Mouse (Mus musculus): ENCODE results near the gene Rab3a. TPM values are rescaled to one million over a fixed set of nuclear protein-coding genes. Genes with fewer than 3 reads are reported as not detected.

Gene Rab3a
- total RNA-seq, 2 experiments from 2014 or later = 1.2 to 7.0 TPM

Other genes with a start within 250 kb of the Rab3a start
- 53.5 and 57.0 TPM in 2 replicates for gene Rex1bd, start 247.9 kb upstream of the Rab3a start, total RNA-seq (2014; fragmentation: Nextera tagmentation)
- gene Rex1bd, start 247.9 kb upstream of the Rab3a start, total RNA-seq (2017) = 25.8 and 48.7 TPM in 2 replicates
- 2,751 and 3,393 TPM in 2 replicates for gene Uba52, start 243.9 kb upstream of the Rab3a start, total RNA-seq (2014; fragmentation: Nextera tagmentation)
- 4,463 and 5,230 TPM in 2 replicates for gene Uba52, start 243.9 kb upstream of the Rab3a start, total RNA-seq (2017)
- gene Fkbp8, start 227.0 kb upstream of the Rab3a start, total RNA-seq (2014; fragmentation: Nextera tagmentation) = 140 and 265 TPM in 2 replicates
- gene Fkbp8, start 227.0 kb upstream of the Rab3a start, total RNA-seq (2017) = 172 and 176 TPM in 2 replicates
- 78.1 and 81.8 TPM in 2 replicates for gene Kxd1, start 226.7 kb upstream of the Rab3a start, total RNA-seq (2014; fragmentation: Nextera tagmentation)
- gene Kxd1, start 226.7 kb upstream of the Rab3a start, total RNA-seq (2017) = 65.5 and 93.7 TPM in 2 replicates
- gene Ell, start 215.2 kb upstream of the Rab3a start, total RNA-seq (2014; fragmentation: Nextera tagmentation) = 14.7 and 22.0 TPM in 2 replicates
- gene Ell, start 215.2 kb upstream of the Rab3a start, total RNA-seq (2017) = 7.9 and 10.7 TPM in 2 replicates
- 74.1 and 91.0 TPM in 2 replicates for gene Isyna1, start 160.3 kb upstream of the Rab3a start, total RNA-seq (2014; fragmentation: Nextera tagmentation)
- gene Isyna1, start 160.3 kb upstream of the Rab3a start, total RNA-seq (2017) = 36.5 and 51.5 TPM in 2 replicates
- 39.7 and 83.5 TPM in 2 replicates for gene Ssbp4, start 145.8 kb upstream of the Rab3a start, total RNA-seq (2014; fragmentation: Nextera tagmentation)
- 77.5 and 98.5 TPM in 2 replicates for gene Ssbp4, start 145.8 kb upstream of the Rab3a start, total RNA-seq (2017)
- 0.37 and 0.69 TPM in 2 replicates for gene Lrrc25, start 138.5 kb upstream of the Rab3a start, total RNA-seq (2014; fragmentation: Nextera tagmentation)
- gene Lrrc25, start 138.5 kb upstream of the Rab3a start, total RNA-seq (2017) = 0.15 and 0.61 TPM in 2 replicates
- gene Gdf15, start 122.2 kb upstream of the Rab3a start, total RNA-seq (2014; fragmentation: Nextera tagmentation) = not detected in 2 replicates
- not detected in 2 replicates for gene Gdf15, start 122.2 kb upstream of the Rab3a start, total RNA-seq (2017)
- 6.3 and 8.8 TPM in 2 replicates for gene Pgpep1, start 94.3 kb upstream of the Rab3a start, total RNA-seq (2014; fragmentation: Nextera tagmentation)
- gene Pgpep1, start 94.3 kb upstream of the Rab3a start, total RNA-seq (2017) = 4.6 and 5.1 TPM in 2 replicates
- gene Lsm4, start 81.4 kb upstream of the Rab3a start, total RNA-seq (2014; fragmentation: Nextera tagmentation) = 286 and 287 TPM in 2 replicates
- 240 and 290 TPM in 2 replicates for gene Lsm4, start 81.4 kb upstream of the Rab3a start, total RNA-seq (2017)
- 18.8 and 34.4 TPM in 2 replicates for gene Jund, start 55.7 kb upstream of the Rab3a start, total RNA-seq (2014; fragmentation: Nextera tagmentation)
- 44.8 and 48.7 TPM in 2 replicates for gene Jund, start 55.7 kb upstream of the Rab3a start, total RNA-seq (2017)
- not detected in 2 replicates for gene Iqcn, start 51.2 kb upstream of the Rab3a start, total RNA-seq (2014; fragmentation: Nextera tagmentation)
- gene Iqcn, start 51.2 kb upstream of the Rab3a start, total RNA-seq (2017) = not detected in 2 replicates
- gene Gm3336, start 36.1 kb upstream of the Rab3a start, total RNA-seq (2014; fragmentation: Nextera tagmentation) = not detected in 2 replicates
- not detected in 2 replicates for gene Gm3336, start 36.1 kb upstream of the Rab3a start, total RNA-seq (2017)
- gene Pde4c, start 31.0 kb upstream of the Rab3a start, total RNA-seq (2014; fragmentation: Nextera tagmentation) = 0.28 TPM in 1 of 2 replicates, not detected in the other
- not detected in 2 replicates for gene Pde4c, start 31.0 kb upstream of the Rab3a start, total RNA-seq (2017)
- 58.3 and 111 TPM in 2 replicates for gene Mpv17l2, start 6.3 kb downstream of the Rab3a start, total RNA-seq (2014; fragmentation: Nextera tagmentation)
- 4.3 and 17.6 TPM in 2 replicates for gene Mpv17l2, start 6.3 kb downstream of the Rab3a start, total RNA-seq (2017)
- gene Pik3r2, start 22.0 kb downstream of the Rab3a start, total RNA-seq (2014; fragmentation: Nextera tagmentation) = 30.7 and 51.4 TPM in 2 replicates
- 29.2 and 33.9 TPM in 2 replicates for gene Pik3r2, start 22.0 kb downstream of the Rab3a start, total RNA-seq (2017)
- 44.0 and 54.3 TPM in 2 replicates for gene Mast3, start 50.4 kb downstream of the Rab3a start, total RNA-seq (2014; fragmentation: Nextera tagmentation)
- 6.2 and 7.3 TPM in 2 replicates for gene Mast3, start 50.4 kb downstream of the Rab3a start, total RNA-seq (2017)
- gene Il12rb1, start 53.8 kb downstream of the Rab3a start, total RNA-seq (2014; fragmentation: Nextera tagmentation) = 0.31 and 0.79 TPM in 2 replicates
- gene Il12rb1, start 53.8 kb downstream of the Rab3a start, total RNA-seq (2017) = 1.6 and 2.0 TPM in 2 replicates
- gene Arrdc2, start 85.0 kb downstream of the Rab3a start, total RNA-seq (2014; fragmentation: Nextera tagmentation) = 27.6 and 29.1 TPM in 2 replicates
- 8.0 and 11.8 TPM in 2 replicates for gene Arrdc2, start 85.0 kb downstream of the Rab3a start, total RNA-seq (2017)
- gene Kcnn1, start 108.6 kb downstream of the Rab3a start, total RNA-seq (2014; fragmentation: Nextera tagmentation) = 0.32 TPM in 1 of 2 replicates, not detected in the other
- gene Kcnn1, start 108.6 kb downstream of the Rab3a start, total RNA-seq (2017) = 2.9 TPM in 1 of 2 replicates, not detected in the other
- 28.5 and 47.9 TPM in 2 replicates for gene Ccdc124, start 119.3 kb downstream of the Rab3a start, total RNA-seq (2014; fragmentation: Nextera tagmentation)
- 30.8 and 51.1 TPM in 2 replicates for gene Ccdc124, start 119.3 kb downstream of the Rab3a start, total RNA-seq (2017)
- gene Slc5a5, start 138.1 kb downstream of the Rab3a start, total RNA-seq (2014; fragmentation: Nextera tagmentation) = 0.59 TPM in 1 of 2 replicates, not detected in the other
- not detected in 2 replicates for gene Slc5a5, start 138.1 kb downstream of the Rab3a start, total RNA-seq (2017)
- 6,537 and 6,664 TPM in 2 replicates for gene Rpl18a, start 142.7 kb downstream of the Rab3a start, total RNA-seq (2014; fragmentation: Nextera tagmentation)
- gene Rpl18a, start 142.7 kb downstream of the Rab3a start, total RNA-seq (2017) = 1,763 and 2,438 TPM in 2 replicates
- 20.5 and 27.9 TPM in 2 replicates for gene Map1s, start 151.3 kb downstream of the Rab3a start, total RNA-seq (2014; fragmentation: Nextera tagmentation)
- 9.8 and 11.9 TPM in 2 replicates for gene Map1s, start 151.3 kb downstream of the Rab3a start, total RNA-seq (2017)